Mouse (Mus musculus) forebrain, embryonic 14.5 days (tissue): ENCODE data around the gene Filip1l. TPM values are rescaled to one million over a fixed set of nuclear protein-coding genes. Genes with fewer than 3 reads are reported as not detected.

Experiments
- ATAC-seq: fragments of 200-750 bp; cut with Nextera tagmentation; 2 replicates; pipeline ENCODE4 v1.8.0; 2017; ENCODE audit warnings: mild to moderate bottlenecking, moderate library complexity
- DNase-seq: peaks from one replicate; pipeline ENCODE4 v3.0.0-alpha.2; 2015; ENCODE audit warnings: low spot score
- H3K27ac ChIP-seq: fragments of 300-500 bp; sonication (generic); 2 replicates; pipeline ENCODE4 v1.5.1; 2014; ENCODE audit warnings: low read depth, mild to moderate bottlenecking, control low read depth, low read length, moderate library complexity
- H3K27me3 ChIP-seq: fragments of 300-500 bp; sonication (generic); replicated peaks from 2 replicates; pipeline ENCODE4 v1.6.1; 2014; ENCODE audit warnings: low read length, control low read depth, mixed read lengths; ENCODE audit not compliant: control insufficient read depth, insufficient read depth
- H3K36me3 ChIP-seq: fragments of 300-500 bp; sonication (generic); 2 replicates; pipeline ENCODE4 v1.6.1; 2014; ENCODE audit warnings: low read length, control low read depth; ENCODE audit not compliant: control insufficient read depth, insufficient read depth
- H3K4me1 ChIP-seq: fragments of 300-500 bp; sonication (generic); 2 replicates; pipeline ENCODE4 v1.6.1; 2014; ENCODE audit warnings: antibody characterized with exemption, low read length, control low read depth; ENCODE audit not compliant: control insufficient read depth, insufficient read depth
- H3K4me2 ChIP-seq: fragments of 300-500 bp; sonication (generic); 2 replicates; pipeline ENCODE4 v1.6.1; 2014; ENCODE audit warnings: mild to moderate bottlenecking, control low read depth, low read length
- H3K4me3 ChIP-seq: fragments of 300-500 bp; sonication (generic); 2 replicates; pipeline ENCODE4 v1.5.1; 2014; ENCODE audit warnings: low read depth, low read length, control low read depth
- H3K9ac ChIP-seq: fragments of 300-500 bp; sonication (generic); 2 replicates; pipeline ENCODE4 v1.6.1; 2014; ENCODE audit warnings: mild to moderate bottlenecking, low read length, control low read depth, moderate library complexity
- H3K9me3 ChIP-seq: fragments of 300-500 bp; sonication (generic); replicated peaks from 2 replicates; pipeline ENCODE4 v1.6.1; 2016; ENCODE audit warnings: low read length, control low read depth, mixed read lengths; ENCODE audit not compliant: control insufficient read depth
- WGBS: fragments of 180-500 bp; shearing (Covaris S2); extraction: QIAGEN DNeasy Blood & Tissue Kit; methylation state at CpG from one replicate; pipeline ENCODE4 v1.1.7; 2014; 5-methylcytosine and 5-hydroxymethylcytosine counted together
- polyA plus RNA-seq: library from polyadenylated mRNA; unstranded; fragments of >200 nt; fragmentation: Nextera tagmentation; extraction: Ambion mirVana; gene quantifications from 2 replicates; pipeline ENCODE4 v1.2.1, GENCODE M21; 2014

The Filip1l gene
- polyA plus RNA-seq, 1 experiment from 2014 or later, result 2.2 TPM

GRCm38 (mm10) chr16:57360785-57361184 lies 7.9 kb downstream of the Filip1l start:
- Histone ChIP-seq H3K36me3 (no peaks in the 10 kb centered on the region), H3K27me3 (no peaks in the 10 kb centered on the region), H3K9me3 (no peaks in the 10 kb centered on the region), H3K9ac (no peak overlapping the region), H3K4me3 (no peak overlapping the region), H3K27ac (no peak overlapping the region), H3K4me2 (no peak overlapping the region), H3K4me1 (no peaks in the 10 kb centered on the region)
- ATAC-seq (no peak), DNase-seq (no peak)
- 95% methylated on average over 3 of the region's 3 CpGs for WGBS

- no peaks in the 10 kb centered on the region for H3K9me3 ChIP-seq
- H3K4me2 ChIP-seq, result peak overlapping the region; percentile 20; the same call in 1 of the 2 replicates
- H3K4me3 ChIP-seq, result no peak overlapping the region
- H3K27ac ChIP-seq, result no peak overlapping the region
- no peaks in the 10 kb centered on the region for H3K4me1 ChIP-seq
- no peaks in the 10 kb centered on the region for H3K27me3 ChIP-seq
- WGBS, result 43% methylated on average over 18 of the region's 18 CpGs
- H3K36me3 ChIP-seq, result no peaks in the 10 kb centered on the region
- peak; percentile 49 for DNase-seq
- peak; percentile 87 for ATAC-seq
- no peak overlapping the region for H3K9ac ChIP-seq
Measured at GRCm38 (mm10) chr16:57362679-57363401, 9.9 kb downstream of the Filip1l start.

DNA sequence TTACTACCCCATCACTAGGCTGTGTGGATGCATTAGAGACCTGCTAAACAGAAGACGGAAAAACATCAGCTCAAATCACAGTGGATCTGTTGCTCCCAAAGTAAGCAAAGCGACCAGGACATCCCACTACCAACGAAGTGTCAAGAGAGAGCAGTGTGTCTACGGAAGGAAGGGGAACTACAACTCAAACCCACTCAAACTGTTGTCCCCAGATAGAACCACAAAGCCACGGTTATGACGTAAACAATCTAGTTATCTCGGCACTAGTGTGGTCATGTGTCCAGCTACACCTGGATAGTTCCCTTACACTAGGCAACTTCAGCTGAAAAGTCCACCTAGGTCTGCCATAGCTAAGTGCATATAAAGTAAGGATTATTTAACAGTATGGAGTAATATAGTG lies 11.6 kb downstream of the Filip1l start:
- Histone ChIP-seq H3K27me3 (no peaks in the 10 kb centered on the region), H3K9me3 (no peaks in the 10 kb centered on the region), H3K27ac (no peak overlapping the region), H3K4me1 (no peaks in the 10 kb centered on the region), H3K4me2 (no peak overlapping the region), H3K4me3 (no peak overlapping the region), H3K36me3 (no peaks in the 10 kb centered on the region), H3K9ac (no peak overlapping the region)
- no peak for DNase-seq
- WGBS, result 92% methylated on average over 7 of the region's 7 CpGs
- no peak for ATAC-seq

DNA sequence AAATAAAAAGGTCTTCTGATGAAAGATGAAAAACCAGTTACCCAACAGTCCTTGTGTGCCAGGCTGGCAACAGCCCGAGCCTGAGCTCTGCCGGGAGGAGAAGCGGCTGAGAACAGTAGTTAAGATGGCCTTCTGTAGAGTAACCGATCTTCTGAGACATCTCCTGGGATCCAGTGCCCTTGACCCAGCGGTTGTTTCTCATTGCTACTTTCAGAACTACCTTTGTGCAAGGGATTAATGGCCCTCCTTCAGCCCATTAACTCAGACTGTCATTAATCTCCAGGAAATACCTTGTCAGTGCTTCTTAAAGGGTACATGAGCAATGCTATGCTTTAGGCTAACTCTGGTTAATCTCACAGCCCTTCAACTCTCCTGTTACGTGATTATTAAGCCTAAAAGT lies 13.2 kb downstream of the Filip1l start:
- Histone ChIP-seq H3K4me3 (no peak overlapping the region), H3K4me1 (no peaks in the 10 kb centered on the region), H3K9me3 (no peaks in the 10 kb centered on the region), H3K4me2 (no peak overlapping the region), H3K9ac (no peak overlapping the region), H3K27me3 (no peaks in the 10 kb centered on the region), H3K36me3 (no peaks in the 10 kb centered on the region), H3K27ac (no peak overlapping the region)
- ATAC-seq (no peak), DNase-seq (no peak)
- 82% methylated on average over 6 of the region's 6 CpGs for WGBS

DNA sequence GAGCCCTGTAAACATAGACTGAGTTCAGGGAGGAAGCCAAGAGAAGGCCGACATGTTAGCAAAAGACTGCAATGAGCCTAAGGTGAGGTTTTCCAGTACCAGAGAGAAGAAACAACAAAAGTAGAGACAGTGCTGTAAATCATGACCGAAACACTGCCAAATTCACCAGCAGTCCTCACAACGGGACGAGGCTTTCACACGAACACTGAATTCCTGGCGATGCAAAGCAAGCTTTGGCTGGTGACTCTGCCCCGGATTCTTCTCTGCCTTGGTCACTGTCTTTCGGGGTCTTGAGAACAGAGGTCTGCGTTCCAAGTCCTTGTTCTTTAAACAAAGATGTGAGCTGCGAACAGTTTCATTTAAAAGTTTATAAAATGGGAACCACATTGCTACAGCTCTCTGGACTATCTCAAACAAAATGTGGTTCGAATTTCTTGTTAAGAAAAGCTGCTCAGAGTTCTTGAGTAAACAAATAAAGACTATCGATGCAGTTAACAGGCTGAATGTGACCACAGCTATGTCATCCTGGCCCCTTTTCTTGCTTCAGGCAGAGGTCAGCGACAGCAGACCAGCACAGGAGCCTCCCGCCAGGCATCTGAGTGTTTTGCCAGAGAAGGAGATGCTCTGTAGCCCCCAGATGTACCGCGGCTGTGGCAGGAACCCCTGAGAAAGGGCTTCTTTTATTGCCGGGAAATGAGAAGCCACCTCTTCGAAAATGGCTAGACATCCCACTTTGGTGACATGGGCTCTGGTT lies 14.2 kb downstream of the Filip1l start:
- no peak overlapping the region for H3K4me3 ChIP-seq
- no peak for ATAC-seq
- H3K27ac ChIP-seq, result no peak overlapping the region
- no peak for DNase-seq
- H3K4me1 ChIP-seq, result no peaks in the 10 kb centered on the region
- no peaks in the 10 kb centered on the region for H3K27me3 ChIP-seq
- no peak overlapping the region for H3K9ac ChIP-seq
- no peaks in the 10 kb centered on the region for H3K9me3 ChIP-seq
- WGBS, result 89% methylated on average over 18 of the region's 18 CpGs
- H3K36me3 ChIP-seq, result no peaks in the 10 kb centered on the region
- no peak overlapping the region for H3K4me2 ChIP-seq

DNA sequence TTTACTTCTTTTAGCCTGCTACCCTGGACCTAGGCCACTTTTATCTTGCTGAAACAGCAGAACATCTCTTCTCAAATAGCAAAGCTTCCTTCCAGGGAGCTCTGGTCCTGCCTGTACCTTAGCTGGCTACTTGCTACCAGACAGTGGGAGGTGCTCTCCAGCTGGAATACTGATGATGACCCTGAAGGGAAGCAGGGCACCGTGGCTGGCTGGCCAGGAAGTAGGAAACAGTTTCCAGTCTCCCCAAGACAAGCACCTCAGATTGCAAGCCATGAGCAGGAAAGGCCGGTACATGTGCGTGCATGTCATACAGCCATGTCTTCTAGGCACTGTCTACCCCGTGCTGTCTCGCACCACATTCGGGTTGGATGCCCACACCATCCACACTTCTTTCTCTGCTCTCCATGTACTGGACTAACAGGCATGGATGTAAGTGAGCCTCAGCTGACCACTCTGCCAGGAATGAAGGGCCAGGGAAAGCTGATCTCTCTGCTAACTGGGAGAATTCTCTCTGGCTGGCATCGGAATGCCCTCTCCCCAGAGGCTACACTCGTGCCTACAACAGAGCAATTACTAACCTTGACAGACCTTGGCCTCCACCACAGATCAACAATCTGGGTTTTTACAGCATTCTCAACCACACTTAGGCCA lies 17.1 kb downstream of the Filip1l start:
- no peaks in the 10 kb centered on the region for H3K9me3 ChIP-seq
- ATAC-seq (no peak), DNase-seq (no peak)
- no peak overlapping the region for H3K4me2 ChIP-seq
- no peaks in the 10 kb centered on the region for H3K4me1 ChIP-seq
- no peak overlapping the region for H3K4me3 ChIP-seq
- WGBS, result 91% methylated on average over 8 of the region's 8 CpGs
- no peak overlapping the region for H3K9ac ChIP-seq
- H3K27me3 ChIP-seq, result no peaks in the 10 kb centered on the region
- no peaks in the 10 kb centered on the region for H3K36me3 ChIP-seq
- H3K27ac ChIP-seq, result no peak overlapping the region

- no peak for ATAC-seq
- H3K27me3 ChIP-seq, result no peaks in the 10 kb centered on the region
- H3K9ac ChIP-seq, result no peak overlapping the region
- no peaks in the 10 kb centered on the region for H3K9me3 ChIP-seq
- no peak overlapping the region for H3K27ac ChIP-seq
- no peaks in the 10 kb centered on the region for H3K4me1 ChIP-seq
- no peaks in the 10 kb centered on the region for H3K36me3 ChIP-seq
- WGBS, result 86% methylated on average over 3 of the region's 3 CpGs
- H3K4me2 ChIP-seq, result no peak overlapping the region
- no peak for DNase-seq
- no peak overlapping the region for H3K4me3 ChIP-seq
Measured at GRCm38 (mm10) chr16:57372156-57372555, 19.3 kb downstream of the Filip1l start.

- Histone ChIP-seq H3K36me3 (no peaks in the 10 kb centered on the region), H3K9ac (no peak overlapping the region), H3K9me3 (no peaks in the 10 kb centered on the region), H3K4me1 (no peaks in the 10 kb centered on the region), H3K27ac (no peak overlapping the region), H3K4me3 (no peak overlapping the region), H3K27me3 (no peaks in the 10 kb centered on the region), H3K4me2 (no peak overlapping the region)
- DNase-seq (no peak), ATAC-seq (no peak)
- WGBS, result 90% methylated on average over 7 of the region's 7 CpGs
Measured at GRCm38 (mm10) chr16:57375248-57375837, 22.4 kb downstream of the Filip1l start.
